Mouse (Mus musculus): ENCODE data around the gene Aqp8. TPM values are rescaled to one million over a fixed set of nuclear protein-coding genes. Genes with fewer than 3 reads are reported as not detected.

Gene Aqp8
- total and polyA plus RNA-seq, 2 experiments: 128 to 272 TPM

GRCm38 (mm10) chr7:123425134-123425757, 36.8 kb upstream of the Aqp8 start:
- Histone ChIP-seq H3K36me3 (ENCODE audit: control insufficient read depth, insufficient read depth, low read length) (no peaks in the 10 kb centered on the region; the same call in 1 of the 2 replicates), H3K4me3 (ENCODE audit: insufficient read depth, low read depth, low read length) (no peak overlapping the region), H3K27ac (replicated peaks; ENCODE audit: insufficient read depth, low read depth, low read length) (no peak overlapping the region), H3K79me2 (ENCODE audit: control insufficient read depth, insufficient read depth, low read length) (no peaks in the 10 kb centered on the region), H3K27me3 (ENCODE audit: control insufficient read depth, insufficient read depth, low read length) (no peaks in the 10 kb centered on the region), H3K4me1 (ENCODE audit: control insufficient read depth, insufficient read depth, low read length) (peaks cover 6% of the 10 kb centered on the region), H3K9ac (ENCODE audit: low read depth, low read length) (no peak overlapping the region)
- 94% methylated on average over 6 of the region's 6 CpGs for WGBS
- TF ChIP-seq CTCF (IDR thresholded peaks at IDR 0.05; ENCODE audit: low read depth, low read length) (no peak), POLR2A (IDR thresholded peaks at IDR 0.05; ENCODE audit: extremely low read depth, insufficient read depth, low read length) (no peak)
- no peak for DNase-seq (ENCODE audit: extremely low read depth, low read depth, low spot score)

DNA sequence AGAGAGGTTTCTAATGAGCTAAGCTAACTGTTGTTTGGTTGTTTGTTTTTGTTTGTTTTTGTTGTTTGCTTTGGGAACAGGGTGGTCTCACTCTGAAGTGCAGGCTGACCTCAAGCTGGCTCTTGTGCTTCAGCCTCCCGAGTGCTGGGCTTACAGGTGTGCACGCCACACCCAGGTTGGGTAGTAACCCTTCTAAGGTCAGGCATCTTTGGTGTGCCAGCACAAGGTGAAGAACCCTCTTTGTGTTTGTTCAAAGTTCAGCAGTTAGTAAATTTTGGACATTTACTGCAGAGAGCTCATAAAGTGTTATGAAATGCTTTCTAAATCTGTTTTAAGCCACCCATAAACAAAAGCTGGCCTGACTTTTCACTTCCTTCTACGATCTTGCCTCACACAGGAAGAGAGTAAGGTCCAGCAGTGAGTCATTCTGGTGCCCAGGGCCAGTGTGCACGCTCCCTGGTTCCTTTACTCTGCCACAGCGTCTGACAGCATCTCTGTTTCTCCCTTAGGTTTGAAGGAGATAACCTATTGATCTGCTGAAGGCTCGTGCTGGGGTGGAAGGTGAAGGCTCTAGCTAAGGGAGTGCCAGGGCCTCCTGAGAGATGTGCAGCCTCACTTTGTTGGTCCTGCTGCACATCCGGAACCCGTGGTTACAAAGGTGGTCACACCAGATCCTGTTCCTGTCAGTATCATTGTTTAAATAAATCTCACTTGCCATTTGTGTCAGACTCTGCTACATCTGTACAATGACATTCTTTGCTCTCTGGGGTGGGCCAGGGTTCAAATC, 32.3 kb upstream of the Aqp8 start:
- H3K9ac ChIP-seq (ENCODE audit: low read depth, low read length): no peak overlapping the region
- H3K79me2 ChIP-seq (ENCODE audit: control insufficient read depth, insufficient read depth, low read length): no peaks in the 10 kb centered on the region
- TF ChIP-seq POLR2A (IDR thresholded peaks at IDR 0.05; ENCODE audit: extremely low read depth, insufficient read depth, low read length): no peak
- TF ChIP-seq CTCF (IDR thresholded peaks at IDR 0.05; ENCODE audit: low read depth, low read length): no peak
- no peak overlapping the region for H3K4me3 ChIP-seq (ENCODE audit: insufficient read depth, low read depth, low read length)
- WGBS: 18% methylated on average over 8 of the region's 8 CpGs
- H3K27ac ChIP-seq (replicated peaks; ENCODE audit: insufficient read depth, low read depth, low read length): peak overlapping the region; percentile 74
- DNase-seq (ENCODE audit: extremely low read depth, low read depth, low spot score): peak; percentile 93
- peaks cover 3% of the 10 kb centered on the region; the same call in 1 of the 2 replicates for H3K4me1 ChIP-seq (ENCODE audit: control insufficient read depth, insufficient read depth, low read length)
- no peaks in the 10 kb centered on the region for H3K36me3 ChIP-seq (ENCODE audit: control insufficient read depth, insufficient read depth, low read length)
- H3K27me3 ChIP-seq (ENCODE audit: control insufficient read depth, insufficient read depth, low read length): no peaks in the 10 kb centered on the region

DNA sequence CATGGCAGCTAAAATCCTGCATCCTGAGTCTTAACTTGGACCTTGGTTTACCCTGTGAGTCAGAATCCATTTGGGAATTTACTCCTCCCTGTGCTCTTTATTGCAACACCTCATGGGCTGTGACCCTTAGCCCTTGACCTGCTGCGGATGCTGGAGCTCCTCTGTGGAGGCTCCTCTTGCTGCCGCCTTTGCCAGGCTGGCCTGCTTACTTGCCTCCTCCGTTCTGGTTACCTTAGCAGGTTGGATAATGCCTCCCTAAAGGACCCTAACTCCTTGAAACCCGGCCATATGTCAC, 31.7 kb upstream of the Aqp8 start:
- Histone ChIP-seq H3K4me3 (ENCODE audit: insufficient read depth, low read depth, low read length) (no peak overlapping the region), H3K4me1 (ENCODE audit: control insufficient read depth, insufficient read depth, low read length) (peaks cover 3% of the 10 kb centered on the region; the same call in 1 of the 2 replicates), H3K27ac (replicated peaks; ENCODE audit: insufficient read depth, low read depth, low read length) (peak overlapping the region; percentile 74), H3K79me2 (ENCODE audit: control insufficient read depth, insufficient read depth, low read length) (no peaks in the 10 kb centered on the region), H3K36me3 (ENCODE audit: control insufficient read depth, insufficient read depth, low read length) (no peaks in the 10 kb centered on the region), H3K27me3 (ENCODE audit: control insufficient read depth, insufficient read depth, low read length) (no peaks in the 10 kb centered on the region), H3K9ac (ENCODE audit: low read depth, low read length) (no peak overlapping the region)
- TF ChIP-seq POLR2A (IDR thresholded peaks at IDR 0.05; ENCODE audit: extremely low read depth, insufficient read depth, low read length) (no peak), CTCF (IDR thresholded peaks at IDR 0.05; ENCODE audit: low read depth, low read length) (no peak)
- DNase-seq (ENCODE audit: extremely low read depth, low read depth, low spot score): peak; percentile 91
- 23% methylated on average over 4 of the region's 4 CpGs for WGBS

GRCm38 (mm10) chr7:123431206-123431605, 30.9 kb upstream of the Aqp8 start:
- WGBS: 81% methylated on average over 4 of the region's 4 CpGs
- no peak overlapping the region for H3K27ac ChIP-seq (replicated peaks; ENCODE audit: insufficient read depth, low read depth, low read length)
- peaks cover 3% of the 10 kb centered on the region; the same call in 1 of the 2 replicates for H3K4me1 ChIP-seq (ENCODE audit: control insufficient read depth, insufficient read depth, low read length)
- no peak overlapping the region for H3K4me3 ChIP-seq (ENCODE audit: insufficient read depth, low read depth, low read length)
- H3K79me2 ChIP-seq (ENCODE audit: control insufficient read depth, insufficient read depth, low read length): no peaks in the 10 kb centered on the region
- no peaks in the 10 kb centered on the region for H3K36me3 ChIP-seq (ENCODE audit: control insufficient read depth, insufficient read depth, low read length)
- H3K9ac ChIP-seq (ENCODE audit: low read depth, low read length): no peak overlapping the region
- no peaks in the 10 kb centered on the region for H3K27me3 ChIP-seq (ENCODE audit: control insufficient read depth, insufficient read depth, low read length)
- no peak for DNase-seq (ENCODE audit: extremely low read depth, low read depth, low spot score)
- TF ChIP-seq CTCF (IDR thresholded peaks at IDR 0.05; ENCODE audit: low read depth, low read length): no peak
- no peak for TF ChIP-seq POLR2A (IDR thresholded peaks at IDR 0.05; ENCODE audit: extremely low read depth, insufficient read depth, low read length)

GRCm38 (mm10) chr7:123442079-123442478, 20.0 kb upstream of the Aqp8 start:
- TF ChIP-seq CTCF (IDR thresholded peaks at IDR 0.05; ENCODE audit: low read depth, low read length): no peak
- TF ChIP-seq POLR2A (IDR thresholded peaks at IDR 0.05; ENCODE audit: extremely low read depth, insufficient read depth, low read length): no peak
- Histone ChIP-seq H3K4me3 (ENCODE audit: insufficient read depth, low read depth, low read length) (no peak overlapping the region), H3K79me2 (ENCODE audit: control insufficient read depth, insufficient read depth, low read length) (no peaks in the 10 kb centered on the region), H3K27me3 (ENCODE audit: control insufficient read depth, insufficient read depth, low read length) (no peaks in the 10 kb centered on the region), H3K9ac (ENCODE audit: low read depth, low read length) (no peak overlapping the region), H3K4me1 (ENCODE audit: control insufficient read depth, insufficient read depth, low read length) (no peaks in the 10 kb centered on the region), H3K36me3 (ENCODE audit: control insufficient read depth, insufficient read depth, low read length) (no peaks in the 10 kb centered on the region), H3K27ac (replicated peaks; ENCODE audit: insufficient read depth, low read depth, low read length) (no peak overlapping the region)
- DNase-seq (ENCODE audit: extremely low read depth, low read depth, low spot score): no peak
- 86% methylated on average over 1 of the region's 1 CpGs for WGBS

- DNase-seq (ENCODE audit: extremely low read depth, low read depth, low spot score): no peak
- Histone ChIP-seq H3K27me3 (ENCODE audit: control insufficient read depth, insufficient read depth, low read length) (no peaks in the 10 kb centered on the region), H3K79me2 (ENCODE audit: control insufficient read depth, insufficient read depth, low read length) (no peaks in the 10 kb centered on the region), H3K27ac (replicated peaks; ENCODE audit: insufficient read depth, low read depth, low read length) (no peak overlapping the region), H3K4me1 (ENCODE audit: control insufficient read depth, insufficient read depth, low read length) (peaks cover 8% of the 10 kb centered on the region), H3K36me3 (ENCODE audit: control insufficient read depth, insufficient read depth, low read length) (no peaks in the 10 kb centered on the region), H3K9ac (ENCODE audit: low read depth, low read length) (no peak overlapping the region), H3K4me3 (ENCODE audit: insufficient read depth, low read depth, low read length) (no peak overlapping the region)
- WGBS: 92% methylated on average over 2 of the region's 2 CpGs
- TF ChIP-seq POLR2A (IDR thresholded peaks at IDR 0.05; ENCODE audit: extremely low read depth, insufficient read depth, low read length) (no peak), CTCF (IDR thresholded peaks at IDR 0.05; ENCODE audit: low read depth, low read length) (no peak)
Measured at GRCm38 (mm10) chr7:123448794-123449193, 13.3 kb upstream of the Aqp8 start.
